ENCODE assay signal across 15 mouse cellular contexts in genomic region chr11:88365914-88366540, GRCm38 (mm10).
DNase-seq lines count a peak whose midpoint lies in the region; ATAC-seq lines count a peak whose summit lies in the region.
"Had no signal": no experiment of that assay in that cellular context is flagged by ENCODE, and none has a peak within 500 bp of the region (broad histone marks: within the 10 kb centered on the region; RNA-seq: fewer than 3 reads in every experiment).

No protein-coding gene starts in this region.

- H3K9ac ChIP-seq in heart, embryonic 11.5 days (ENCODE audit: low read depth, low read length), result no peak overlapping the region
- H3K9ac ChIP-seq: embryonic facial prominence, embryonic 12.5 days; forebrain, postnatal 0 days; limb, embryonic 15.5 days had no signal

- DNase-seq in heart, embryonic 10.5 days (ENCODE audit: low spot score), result no peak
- DNase-seq in lung, adult 18-20 months, result peak; percentile 9 to 30
- no peak for DNase-seq in lung, postnatal 10 days
- peak; percentile 41 for DNase-seq in gastrocnemius, postnatal 14 days
- peak; percentile 28 for DNase-seq in lung, postnatal 25 days (ENCODE audit: low spot score)
- DNase-seq in left cerebral cortex, postnatal 10 days (ENCODE audit: extremely low spot score in 1 of 2, low spot score in 2 of 2), result no peak
- DNase-seq: adrenal gland, postnatal 36 days; cerebellum, postnatal 25 days; forebrain, postnatal 0 days; heart, postnatal 14 days; kidney, postnatal 10 days; right cerebral cortex, postnatal 25 days had no signal

- 92% methylated on average over 2 of the region's 2 CpGs for WGBS in heart, embryonic 10.5 days
- WGBS in heart, embryonic 11.5 days (ENCODE audit: insufficient replicate concordance), result 81% methylated on average over 2 of the region's 2 CpGs

- no peak overlapping the region for H3K4me2 ChIP-seq in heart, embryonic 11.5 days
- H3K4me2 ChIP-seq: embryonic facial prominence, embryonic 12.5 days; limb, embryonic 15.5 days had no signal

- H3K27me3 ChIP-seq in heart, embryonic 10.5 days (ENCODE audit: insufficient read depth, poor library complexity, severe bottlenecking), result no peaks in the 10 kb centered on the region
- no peaks in the 10 kb centered on the region for H3K27me3 ChIP-seq in heart, embryonic 11.5 days (ENCODE audit: control insufficient read depth, insufficient read depth, low read length)
- H3K27me3 ChIP-seq: embryonic facial prominence, embryonic 12.5 days; limb, embryonic 15.5 days had no signal

- H3K4me3 ChIP-seq in heart, embryonic 10.5 days, result no peak overlapping the region
- H3K4me3 ChIP-seq in heart, embryonic 11.5 days (ENCODE audit: low read depth, low read length), result no peak overlapping the region
- H3K4me3 ChIP-seq: embryonic facial prominence, embryonic 12.5 days; limb, embryonic 15.5 days had no signal

- no peak for ATAC-seq in heart, embryonic 11.5 days (replicated peaks; ENCODE audit: insufficient number of reproducible peaks, low FRiP score, low TSS enrichment)
- ATAC-seq: forebrain, postnatal 0 days had no signal

- H3K36me3 ChIP-seq in heart, embryonic 10.5 days, result peaks cover 45% of the 10 kb centered on the region
- peaks cover 4% of the 10 kb centered on the region for H3K36me3 ChIP-seq in heart, embryonic 11.5 days (ENCODE audit: control insufficient read depth, insufficient read depth, low read length)

- intact Hi-C loops in gastrocnemius, postnatal 14 days (cut with DNase I; ENCODE audit: low total_unique reads), result no loop called here
- intact Hi-C loops in left cerebral cortex, postnatal 10 days (cut with DNase I), result no loop called here

- H3K9me3 ChIP-seq in heart, embryonic 10.5 days, result no peaks in the 10 kb centered on the region
- no peaks in the 10 kb centered on the region for H3K9me3 ChIP-seq in heart, embryonic 11.5 days (replicated peaks; ENCODE audit: control insufficient read depth, low read length)
- H3K9me3 ChIP-seq: embryonic facial prominence, embryonic 12.5 days; limb, embryonic 15.5 days had no signal

- H3K27ac ChIP-seq in heart, embryonic 10.5 days, result peak overlapping the region; percentile 18; the same call in 1 of the 2 replicates
- H3K27ac ChIP-seq in heart, embryonic 11.5 days (ENCODE audit: low read depth, low read length), result no peak overlapping the region
- H3K27ac ChIP-seq: embryonic facial prominence, embryonic 12.5 days; limb, embryonic 15.5 days had no signal

- peaks cover 76% of the 10 kb centered on the region for H3K4me1 ChIP-seq in heart, embryonic 10.5 days
- H3K4me1 ChIP-seq in heart, embryonic 11.5 days (ENCODE audit: control insufficient read depth, insufficient read depth, low read length), result peaks cover 13% of the 10 kb centered on the region; the same call in 1 of the 2 replicates
- H3K4me1 ChIP-seq: embryonic facial prominence, embryonic 12.5 days; limb, embryonic 15.5 days had no signal

Comparison
In these comparisons a context has a peak if more than half of its experiments do, and no peak if none do; other contexts are left out.
1. DNase-seq: peak in lung, adult 18-20 months (2 of 2), gastrocnemius, postnatal 14 days (single experiment) and lung, postnatal 25 days (single experiment); none in heart, embryonic 10.5 days (single experiment), lung, postnatal 10 days (single experiment) and left cerebral cortex, postnatal 10 days (0 of 2).